Mouse (Mus musculus): ENCODE data around the gene Pde4c. TPM values are rescaled to one million over a fixed set of nuclear protein-coding genes. Genes with fewer than 3 reads are reported as not detected.

Pde4c gene
- polyA plus RNA-seq, 1 experiment from 2014 or later = 9.4 TPM

DNA sequence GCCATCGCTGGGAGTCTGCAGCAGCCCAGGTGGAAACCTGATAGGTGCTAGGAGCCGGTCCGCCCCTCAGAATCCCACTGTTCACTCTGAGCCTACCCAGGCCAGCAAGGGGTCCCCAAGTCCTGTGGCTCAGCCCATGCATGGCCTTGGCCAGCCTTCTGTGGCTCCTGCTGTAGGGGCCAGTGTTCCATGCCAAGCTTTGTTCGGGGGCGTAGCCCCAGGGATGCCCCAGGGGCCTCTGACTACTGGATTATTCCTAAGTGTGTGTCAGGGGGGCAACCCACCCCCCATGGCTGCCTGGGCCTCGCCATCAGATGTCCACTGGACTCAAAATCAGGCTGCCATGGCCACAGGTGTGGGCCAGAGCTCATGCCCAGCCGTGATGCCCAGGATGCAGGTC is 9.5 kb upstream of the Pde4c start:
- H3K4me1 ChIP-seq = peaks cover 19% of the 10 kb centered on the region; the same call in 1 of the 2 replicates
- H3K9ac ChIP-seq = no peak overlapping the region
- H3K36me3 ChIP-seq = no peaks in the 10 kb centered on the region
- H3K4me3 ChIP-seq (replicated peaks) = no peak overlapping the region
- no peaks in the 10 kb centered on the region for H3K27me3 ChIP-seq
- 77% methylated on average over 7 of the region's 7 CpGs for WGBS
- H3K9me3 ChIP-seq (replicated peaks) = no peaks in the 10 kb centered on the region
- 0 out of 2 replicates have a peak, but pooled peaks have one; percentile 3 for ATAC-seq (replicated peaks; ENCODE audit: low FRiP score)
- no peak overlapping the region for H3K4me2 ChIP-seq
- H3K27ac ChIP-seq = no peak overlapping the region

DNA sequence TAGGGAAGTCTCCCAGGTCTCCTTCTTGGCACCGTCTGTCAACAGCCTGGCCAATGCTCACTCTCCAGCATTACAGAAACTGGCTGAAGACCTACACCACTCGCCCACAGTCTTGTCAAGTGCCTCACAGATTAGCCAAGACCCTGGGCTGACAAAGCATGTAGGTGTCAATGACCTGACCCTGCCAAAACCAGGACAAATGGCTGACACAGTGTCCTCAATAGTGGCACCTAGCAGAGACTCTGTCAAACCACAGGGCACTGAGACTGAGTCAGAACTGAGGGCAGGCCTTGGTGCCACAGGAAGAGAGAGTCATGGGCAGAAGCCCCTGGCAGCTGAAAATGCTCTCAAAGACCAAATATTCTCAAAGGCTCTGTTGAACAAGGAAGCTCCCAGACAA is 8.4 kb upstream of the Pde4c start:
- H3K4me2 ChIP-seq = no peak overlapping the region
- H3K27me3 ChIP-seq = 0 out of 2 replicates have a peak, but pooled peaks cover 3% of the 10 kb centered on the region
- H3K9me3 ChIP-seq (replicated peaks) = no peaks in the 10 kb centered on the region
- H3K27ac ChIP-seq = no peak overlapping the region
- H3K9ac ChIP-seq = no peak overlapping the region
- no peak for ATAC-seq (replicated peaks; ENCODE audit: low FRiP score)
- no peaks in the 10 kb centered on the region for H3K36me3 ChIP-seq
- no peak overlapping the region for H3K4me3 ChIP-seq (replicated peaks)
- peaks cover 19% of the 10 kb centered on the region; the same call in 1 of the 2 replicates for H3K4me1 ChIP-seq
- WGBS = 40% methylated on average over 2 of the region's 2 CpGs

DNA sequence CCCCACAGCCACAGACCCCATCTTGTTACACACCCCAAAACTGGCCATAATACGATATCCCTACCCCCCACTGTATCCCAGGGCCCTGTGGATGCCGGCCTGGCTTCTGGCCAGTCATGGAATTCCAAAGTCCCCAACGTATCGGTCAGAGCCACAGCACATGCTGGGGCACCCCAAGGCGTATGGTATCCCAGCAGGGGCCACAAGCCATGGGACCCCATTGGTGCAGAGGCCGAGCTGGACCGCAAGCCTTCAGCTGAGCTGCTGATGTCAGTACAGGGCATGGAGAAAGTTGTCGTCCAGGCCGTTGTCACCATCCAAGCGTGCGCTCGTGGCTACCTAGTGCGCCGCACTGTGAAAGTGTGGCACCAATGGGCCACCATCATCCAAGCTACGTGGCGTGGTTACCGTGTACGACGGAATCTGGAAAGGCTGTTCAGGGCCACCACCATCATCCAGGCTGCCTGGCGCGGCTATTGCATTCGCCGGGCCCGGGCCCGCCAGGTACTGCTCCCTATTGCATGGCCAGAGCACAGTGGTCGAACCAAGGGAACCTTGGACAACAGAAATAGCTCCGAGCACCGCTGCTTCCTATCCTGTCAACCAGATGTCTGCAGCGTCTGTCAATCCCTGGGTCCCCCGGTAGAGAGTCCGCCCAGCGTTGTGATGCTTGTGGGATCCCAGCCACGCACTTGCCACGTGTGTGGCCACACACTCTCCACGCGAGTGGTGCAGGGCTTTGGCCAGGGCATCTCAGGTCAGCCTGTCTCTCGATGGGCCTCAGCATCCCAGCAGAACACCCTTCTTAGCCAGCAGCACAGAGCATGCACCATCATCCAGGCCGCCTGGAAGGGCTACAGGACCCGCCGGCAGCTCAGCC is 6.8 kb upstream of the Pde4c start:
- Histone ChIP-seq H3K4me3 (replicated peaks) (no peak overlapping the region), H3K9ac (no peak overlapping the region), H3K4me1 (peaks cover 19% of the 10 kb centered on the region; the same call in 1 of the 2 replicates), H3K27ac (no peak overlapping the region), H3K9me3 (replicated peaks) (no peaks in the 10 kb centered on the region), H3K27me3 (0 out of 2 replicates have a peak, but pooled peaks cover 3% of the 10 kb centered on the region), H3K4me2 (no peak overlapping the region), H3K36me3 (no peaks in the 10 kb centered on the region)
- ATAC-seq (replicated peaks; ENCODE audit: low FRiP score) = no peak
- 88% methylated on average over 40 of the region's 40 CpGs for WGBS

DNA sequence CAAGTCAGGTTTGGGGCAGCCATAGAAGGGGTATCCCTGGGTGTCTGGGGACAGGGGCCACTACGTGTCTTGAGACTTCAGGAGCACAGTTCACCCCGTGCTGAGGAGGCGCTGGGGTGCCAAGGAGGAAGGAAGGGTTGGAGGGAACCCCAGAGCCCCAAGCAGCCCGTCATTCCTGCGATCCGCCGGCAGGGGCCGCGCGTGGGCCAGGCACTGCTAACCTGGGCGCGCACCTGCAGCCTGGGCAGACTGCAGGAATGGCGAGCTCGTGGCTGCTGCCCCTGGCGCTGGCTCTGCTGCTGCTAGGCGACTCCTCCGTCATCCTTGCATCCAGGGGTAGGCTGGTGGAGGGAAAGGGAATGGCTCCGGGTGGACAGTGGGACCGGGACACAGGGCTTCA is 5.2 kb upstream of the Pde4c start, which contains the start of gene Gm3336:
TSS of gene Gm3336 (plus strand) at position 247 of the 400 bp plus-strand sequence.
- Histone ChIP-seq H3K4me1 (peaks cover 17% of the 10 kb centered on the region), H3K9me3 (replicated peaks) (no peaks in the 10 kb centered on the region), H3K9ac (no peak within 1 kb of the TSS), H3K27ac (no peak within 1 kb of the TSS), H3K27me3 (0 out of 2 replicates have a peak, but pooled peaks cover 3% of the 10 kb centered on the region), H3K4me2 (peak within 1 kb of the TSS; percentile 31; the same call in 1 of the 2 replicates), H3K36me3 (no peaks in the 10 kb centered on the region), H3K4me3 (replicated peaks) (no peak within 1 kb of the TSS)
- peak; percentile 15; the same call in 1 of the 2 replicates for ATAC-seq (replicated peaks; ENCODE audit: low FRiP score)
- 3% methylated on average over 19 of the region's 19 CpGs for WGBS

DNA sequence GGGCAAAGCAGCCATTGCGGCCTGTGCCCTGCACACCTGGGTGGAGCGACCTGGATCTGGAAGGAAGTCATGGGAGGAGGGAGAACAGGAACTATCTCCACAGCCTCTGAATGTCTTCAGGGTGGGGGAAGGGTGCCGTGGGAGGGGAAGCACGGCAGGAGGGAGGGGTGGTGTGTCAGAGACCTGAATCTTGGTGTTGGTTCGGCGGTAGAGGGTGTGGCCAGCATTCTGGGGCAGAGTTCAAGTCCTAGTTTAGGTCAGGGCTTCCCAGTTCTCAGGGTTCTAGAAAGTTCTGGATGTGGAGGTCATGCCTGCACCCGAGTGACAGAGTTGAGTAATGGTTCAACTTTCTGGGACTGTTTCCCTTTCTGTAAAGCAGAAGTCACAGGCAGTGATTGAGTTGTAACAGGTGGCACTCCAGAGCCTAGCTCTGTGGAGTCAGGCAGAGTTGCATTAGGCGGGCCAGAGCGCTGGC is 3.7 kb upstream of the Pde4c start:
- 0 out of 2 replicates have a peak, but pooled peaks cover 3% of the 10 kb centered on the region for H3K27me3 ChIP-seq
- peaks cover 22% of the 10 kb centered on the region for H3K4me1 ChIP-seq
- no peak overlapping the region for H3K4me3 ChIP-seq (replicated peaks)
- no peak overlapping the region for H3K4me2 ChIP-seq
- no peak for ATAC-seq (replicated peaks; ENCODE audit: low FRiP score)
- H3K9me3 ChIP-seq (replicated peaks) = no peaks in the 10 kb centered on the region
- H3K9ac ChIP-seq = no peak overlapping the region
- 51% methylated on average over 9 of the region's 9 CpGs for WGBS
- no peaks in the 10 kb centered on the region for H3K36me3 ChIP-seq
- H3K27ac ChIP-seq = no peak overlapping the region

DNA sequence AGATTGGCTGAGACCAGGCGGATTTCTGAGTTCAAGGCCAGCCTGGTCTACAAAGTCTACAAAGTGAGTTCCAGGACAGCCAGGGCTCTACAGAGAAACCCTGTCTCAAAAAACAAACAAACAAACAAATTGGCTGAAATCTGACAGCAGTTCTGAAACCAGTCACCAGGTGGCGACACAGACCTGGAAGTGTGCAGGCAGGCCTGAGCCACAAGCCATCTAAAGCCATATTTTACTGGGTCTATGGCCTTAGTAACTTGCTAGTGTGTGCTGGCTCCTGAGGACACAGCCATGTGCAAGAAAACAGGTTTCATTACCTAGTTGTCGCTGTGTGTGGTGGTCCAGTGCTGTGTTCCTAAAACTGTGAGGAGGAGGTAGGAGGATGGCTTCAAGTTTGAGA is 2.8 kb upstream of the Pde4c start:
- Histone ChIP-seq H3K36me3 (no peaks in the 10 kb centered on the region), H3K9ac (no peak overlapping the region), H3K9me3 (replicated peaks) (no peaks in the 10 kb centered on the region), H3K27me3 (0 out of 2 replicates have a peak, but pooled peaks cover 3% of the 10 kb centered on the region), H3K4me3 (replicated peaks) (no peak overlapping the region), H3K4me1 (peaks cover 26% of the 10 kb centered on the region), H3K27ac (no peak overlapping the region; the same call in 1 of the 2 replicates), H3K4me2 (no peak overlapping the region)
- 7% methylated on average over 3 of the region's 3 CpGs for WGBS
- no peak for ATAC-seq (replicated peaks; ENCODE audit: low FRiP score)

DNA sequence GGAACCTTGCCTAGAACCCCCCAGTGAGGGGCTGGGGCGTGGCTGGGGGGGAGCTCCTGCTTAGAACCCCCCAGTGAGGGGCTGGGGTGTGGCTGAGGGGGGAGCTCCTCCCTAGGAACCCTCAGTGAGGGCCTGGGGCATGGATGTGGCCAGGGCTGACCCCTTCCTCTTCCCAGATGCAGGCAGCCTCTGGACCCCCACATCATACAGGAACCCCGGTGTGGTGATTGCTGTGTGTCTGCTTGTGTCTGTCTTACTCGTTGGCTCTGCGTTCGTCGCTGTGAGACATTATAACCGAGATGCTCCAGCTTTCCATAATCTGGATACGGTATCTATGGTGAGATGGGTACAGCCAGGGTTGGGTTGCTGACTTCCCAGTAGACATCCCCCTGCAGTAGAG is 1.9 kb upstream of the Pde4c start:
- WGBS = 82% methylated on average over 8 of the region's 8 CpGs
- no peaks in the 10 kb centered on the region for H3K9me3 ChIP-seq (replicated peaks)
- no peak overlapping the region for H3K9ac ChIP-seq

DNA sequence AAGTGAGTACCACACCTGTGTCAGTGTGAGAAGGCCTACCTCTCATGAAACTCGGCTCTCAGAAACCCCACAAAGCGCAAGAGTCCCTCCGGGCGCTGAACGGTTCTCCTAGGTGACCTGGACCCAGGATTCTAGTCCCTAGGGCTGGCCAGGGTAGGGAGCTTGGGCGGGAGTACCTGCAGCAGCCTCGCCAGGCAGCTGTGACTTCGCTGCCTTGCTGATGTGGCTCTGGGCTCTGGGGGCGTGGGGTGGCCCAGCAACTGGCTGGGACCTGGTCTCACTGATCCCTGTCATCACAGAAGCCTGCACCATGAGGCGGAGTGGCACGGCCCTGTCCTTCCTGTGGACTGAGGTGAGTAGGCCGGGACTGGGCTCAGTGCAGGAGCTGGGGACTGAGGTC is 696 bp downstream of the Pde4c start:
- peak; percentile 16; the same call in 1 of the 2 replicates for ATAC-seq (replicated peaks; ENCODE audit: low FRiP score)
- 66% methylated on average over 12 of the region's 12 CpGs for WGBS
- 0 out of 2 replicates have a peak overlapping the region, but pooled peaks have one; percentile 26 for H3K9ac ChIP-seq
- H3K36me3 ChIP-seq = no peaks in the 10 kb centered on the region
- H3K4me1 ChIP-seq = peaks cover 22% of the 10 kb centered on the region
- H3K4me2 ChIP-seq = peak overlapping the region; percentile 42
- H3K27me3 ChIP-seq = peaks cover 28% of the 10 kb centered on the region
- no peaks in the 10 kb centered on the region for H3K9me3 ChIP-seq (replicated peaks)
- H3K4me3 ChIP-seq (replicated peaks) = peak overlapping the region; percentile 20
- peak overlapping the region; percentile 96 for H3K27ac ChIP-seq

More for the DNA sequence above, 1.9 kb upstream of the Pde4c start:
- Histone ChIP-seq H3K27me3 (peaks cover 4% of the 10 kb centered on the region; the same call in 1 of the 2 replicates), H3K4me1 (peaks cover 26% of the 10 kb centered on the region), H3K4me3 (replicated peaks) (no peak overlapping the region), H3K27ac (no peak overlapping the region), H3K4me2 (no peak overlapping the region), H3K36me3 (no peaks in the 10 kb centered on the region)
- ATAC-seq (replicated peaks; ENCODE audit: low FRiP score) = no peak

DNA sequence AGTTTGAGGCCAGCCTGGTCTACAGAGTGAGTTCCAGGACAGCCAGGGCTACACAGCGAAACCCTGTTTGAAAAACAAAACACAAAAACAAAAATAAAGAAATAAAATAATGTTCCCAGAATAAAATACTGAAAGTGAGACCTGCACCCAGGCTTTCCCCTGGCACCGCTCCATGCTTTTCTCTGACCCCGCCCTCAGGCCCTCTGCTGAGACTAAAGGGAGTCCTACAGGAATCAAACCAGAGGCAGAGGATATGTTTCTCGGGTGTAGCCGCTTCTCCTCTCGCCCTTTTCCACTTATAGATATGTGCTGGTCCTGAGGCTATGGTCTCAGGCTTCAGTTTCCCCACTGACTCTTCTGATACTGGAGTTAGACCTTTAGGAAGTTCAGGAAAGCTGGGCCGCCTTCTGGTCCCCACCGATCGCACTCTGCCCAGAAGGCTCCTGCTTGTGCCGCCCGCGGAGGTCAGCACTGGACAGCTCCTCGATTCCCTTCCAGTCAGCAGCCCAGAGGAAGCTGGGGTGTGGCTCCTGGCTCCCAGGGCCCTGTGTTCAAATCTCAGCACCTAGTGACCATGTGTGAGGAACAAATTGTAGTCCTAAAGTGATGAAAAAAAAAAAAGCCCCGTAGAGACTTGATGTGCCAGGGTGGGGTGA is 2.4 kb downstream of the Pde4c start:
- H3K9ac ChIP-seq = no peak overlapping the region
- 28% methylated on average over 14 of the region's 14 CpGs for WGBS
- no peaks in the 10 kb centered on the region for H3K36me3 ChIP-seq
- H3K4me1 ChIP-seq = peaks cover 32% of the 10 kb centered on the region
- ATAC-seq (replicated peaks; ENCODE audit: low FRiP score) = no peak
- no peaks in the 10 kb centered on the region for H3K9me3 ChIP-seq (replicated peaks)
- H3K27ac ChIP-seq = no peak overlapping the region
- H3K27me3 ChIP-seq = peaks cover 40% of the 10 kb centered on the region
- no peak overlapping the region for H3K4me2 ChIP-seq
- H3K4me3 ChIP-seq (replicated peaks) = no peak overlapping the region

DNA sequence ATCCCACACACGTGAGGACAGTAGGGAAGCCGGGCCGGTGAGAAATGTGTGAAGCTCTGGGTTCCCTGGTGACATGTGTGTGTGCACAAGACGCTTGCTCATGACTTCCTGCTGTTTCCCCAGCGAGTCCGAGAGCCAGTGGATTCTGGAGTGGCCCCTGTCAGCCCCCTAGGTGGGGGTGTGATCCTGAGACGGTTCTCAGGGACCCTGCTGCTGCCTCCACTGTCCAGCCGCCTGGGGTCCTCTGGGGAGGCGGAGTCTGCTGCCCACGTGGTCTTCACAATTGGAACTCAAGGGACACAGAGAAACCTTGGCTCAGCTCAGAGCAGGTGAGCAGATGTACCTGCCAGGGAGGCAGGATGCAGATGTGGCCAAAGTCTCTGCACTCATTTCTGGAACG is 3.2 kb downstream of the Pde4c start:
- peaks cover 47% of the 10 kb centered on the region for H3K27me3 ChIP-seq
- H3K36me3 ChIP-seq = no peaks in the 10 kb centered on the region
- no peak for ATAC-seq (replicated peaks; ENCODE audit: low FRiP score)
- H3K9me3 ChIP-seq (replicated peaks) = no peaks in the 10 kb centered on the region
- no peak overlapping the region for H3K4me2 ChIP-seq
- H3K27ac ChIP-seq = no peak overlapping the region
- peaks cover 32% of the 10 kb centered on the region for H3K4me1 ChIP-seq
- no peak overlapping the region for H3K9ac ChIP-seq
- 46% methylated on average over 11 of the region's 11 CpGs for WGBS
- H3K4me3 ChIP-seq (replicated peaks) = no peak overlapping the region

DNA sequence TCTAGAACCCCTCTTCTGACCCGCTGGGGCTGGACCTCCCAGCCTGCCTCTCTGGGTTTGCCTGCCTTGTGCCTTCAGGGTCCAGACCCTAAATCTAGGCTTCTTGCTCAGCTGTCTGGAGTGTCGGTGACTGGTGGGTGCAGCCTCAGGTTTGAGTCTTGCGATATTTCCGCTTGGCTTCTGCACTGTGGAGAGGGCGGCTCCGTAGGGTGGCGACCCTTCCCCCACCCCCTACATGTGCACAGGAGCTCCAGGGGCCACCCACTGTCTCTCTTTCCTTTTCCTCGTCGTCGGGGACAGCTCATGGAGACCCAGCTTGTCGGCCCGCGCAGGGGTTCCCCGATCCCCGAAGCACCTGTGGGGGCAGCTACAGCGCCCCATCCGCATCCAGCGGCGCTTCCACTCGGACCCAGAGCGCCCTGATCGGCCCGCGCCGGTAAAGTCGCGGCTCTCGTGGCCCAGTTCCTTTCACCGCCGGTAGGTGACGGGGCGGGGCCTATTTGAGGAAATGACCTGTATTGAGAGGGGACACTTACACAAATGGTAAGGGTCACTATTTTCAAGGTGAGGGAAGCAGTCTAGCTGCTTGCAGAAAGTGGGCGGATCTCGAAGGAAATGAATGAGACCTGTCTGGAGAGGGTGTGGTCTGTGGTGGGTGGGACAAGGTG is 6.4 kb downstream of the Pde4c start:
- H3K4me2 ChIP-seq = peak overlapping the region; percentile 58
- H3K9me3 ChIP-seq (replicated peaks) = no peaks in the 10 kb centered on the region
- no peaks in the 10 kb centered on the region for H3K36me3 ChIP-seq
- peaks cover 56% of the 10 kb centered on the region for H3K27me3 ChIP-seq
- 2% methylated on average over 34 of the region's 34 CpGs for WGBS
- H3K9ac ChIP-seq = 0 out of 2 replicates have a peak overlapping the region, but pooled peaks have one; percentile 23
- peak; percentile 63 for ATAC-seq (replicated peaks; ENCODE audit: low FRiP score)
- peaks cover 13% of the 10 kb centered on the region; the same call in 1 of the 2 replicates for H3K4me1 ChIP-seq
- H3K27ac ChIP-seq = no peak overlapping the region
- peak overlapping the region; percentile 35 for H3K4me3 ChIP-seq (replicated peaks)

Measured in kidney, embryonic 15.5 days (tissue).